ENCODE assay signal across 18 mouse cellular contexts in the genomic region with DNA sequence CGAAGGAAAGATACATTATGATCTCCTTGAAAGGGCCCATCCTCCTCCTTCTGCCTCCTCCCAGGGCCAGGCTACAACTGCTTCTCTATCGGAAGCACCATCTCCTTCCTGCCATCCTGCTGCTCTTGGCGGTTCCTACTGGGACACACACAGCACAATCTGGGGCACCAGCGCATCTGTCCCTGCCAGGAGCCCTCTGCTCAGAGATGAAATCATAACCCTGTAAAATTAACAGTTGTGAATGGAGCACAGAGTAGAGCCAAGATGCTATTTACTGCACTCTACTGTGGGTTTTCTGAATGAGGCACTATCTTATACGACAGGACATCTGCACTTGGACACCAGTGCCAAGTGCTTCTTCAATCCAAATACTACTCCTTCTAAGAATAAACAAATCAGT. TPM values are rescaled to one million over a fixed set of nuclear protein-coding genes. Genes with fewer than 3 reads are reported as not detected.
DNase-seq lines count a peak whose midpoint lies in the region; ATAC-seq and TF ChIP-seq lines count a peak whose summit lies in the region.
"Had no signal": no experiment of that assay in that cellular context is flagged by ENCODE, and none has a peak within 500 bp of the region (broad histone marks: within the 10 kb centered on the region; RNA-seq: fewer than 3 reads in every experiment).

No protein-coding gene starts in this region.

- H3K27me3 ChIP-seq in forebrain, embryonic 13.5 days: no peaks in the 10 kb centered on the region
- H3K27me3 ChIP-seq in forebrain, embryonic 11.5 days (ENCODE audit: control insufficient read depth, insufficient read depth, low read length): no peaks in the 10 kb centered on the region
- H3K27me3 ChIP-seq: CH12.LX; liver, embryonic 13.5 days had no signal

- no peak overlapping the region for H3K27ac ChIP-seq in forebrain, embryonic 13.5 days
- H3K27ac ChIP-seq in forebrain, embryonic 11.5 days (ENCODE audit: low read depth, low read length): no peak overlapping the region
- H3K27ac ChIP-seq in layer of hippocampus, adult 2 months: no peak overlapping the region
- H3K27ac ChIP-seq: embryonic facial prominence, embryonic 10.5 days; liver, embryonic 13.5 days had no signal

- ATAC-seq in forebrain, embryonic 13.5 days: peak; percentile 36; the same call in 1 of the 2 replicates
- ATAC-seq in forebrain, embryonic 11.5 days (replicated peaks; ENCODE audit: low FRiP score): no peak
- no peak for ATAC-seq in activated CD4-positive, CD25-positive, alpha-beta regulatory T cell, adult 4 months
- ATAC-seq: inflammation-experienced regulatory T-cells, adult 6 months; lung, postnatal 0 days had no signal

- no peaks in the 10 kb centered on the region for H3K4me1 ChIP-seq in forebrain, embryonic 13.5 days
- no peaks in the 10 kb centered on the region for H3K4me1 ChIP-seq in forebrain, embryonic 11.5 days (replicated peaks; ENCODE audit: control insufficient read depth, insufficient read depth, low read length)
- H3K4me1 ChIP-seq: embryonic facial prominence, embryonic 10.5 days; liver, embryonic 13.5 days had no signal

- no peak overlapping the region for H3K4me2 ChIP-seq in forebrain, embryonic 13.5 days
- no peak overlapping the region for H3K4me2 ChIP-seq in forebrain, embryonic 11.5 days (ENCODE audit: low read depth, low read length, severe bottlenecking)
- H3K4me2 ChIP-seq: liver, embryonic 13.5 days had no signal

- no peak for TF ChIP-seq CTCF in layer of hippocampus, adult 2 months (conservative IDR thresholded peaks at IDR 0.05)

- no peak for DNase-seq in forebrain, embryonic 11.5 days (ENCODE audit: low spot score)
- DNase-seq in layer of hippocampus, adult 9-11 months: peak; percentile 45
- DNase-seq in layer of hippocampus, adult 2 months (ENCODE audit: low spot score in 2 of 2): no peak
- DNase-seq in cerebellum, adult 11 months: peak; percentile 49
- DNase-seq in cerebellum, postnatal 25 days: peak; percentile 57 to 70
- DNase-seq in right cerebral cortex, postnatal 36 days (ENCODE audit: low spot score in 2 of 2): no peak
- DNase-seq: adrenal gland, postnatal 36 days; liver, embryonic 13.5 days; thymus, postnatal 4 days had no signal

- no peak overlapping the region for H3K4me3 ChIP-seq in forebrain, embryonic 13.5 days
- H3K4me3 ChIP-seq in forebrain, embryonic 11.5 days (ENCODE audit: low read depth, low read length): no peak overlapping the region
- H3K4me3 ChIP-seq in layer of hippocampus, adult 2 months: no peak overlapping the region
- H3K4me3 ChIP-seq: embryonic facial prominence, embryonic 10.5 days; erythroblast, embryonic 14.5 days; liver, embryonic 13.5 days had no signal

- H3K9ac ChIP-seq in forebrain, embryonic 13.5 days: no peak overlapping the region
- H3K9ac ChIP-seq in forebrain, embryonic 11.5 days (ENCODE audit: low read length): no peak overlapping the region
- H3K9ac ChIP-seq: liver, embryonic 13.5 days had no signal

- H3K36me3 ChIP-seq in forebrain, embryonic 13.5 days (ENCODE audit: poor library complexity, severe bottlenecking): peaks cover 6% of the 10 kb centered on the region; the same call in 1 of the 2 replicates
- H3K36me3 ChIP-seq in forebrain, embryonic 11.5 days (ENCODE audit: control insufficient read depth, insufficient read depth, low read length): no peaks in the 10 kb centered on the region
- H3K36me3 ChIP-seq: liver, embryonic 13.5 days had no signal

- WGBS in forebrain, embryonic 13.5 days: 79% methylated on average over 5 of the region's 5 CpGs
- 94% methylated on average over 5 of the region's 5 CpGs for whole genome bisulfite sequencing in forebrain, embryonic 11.5 days

- H3K9me3 ChIP-seq in forebrain, embryonic 13.5 days (replicated peaks): no peaks in the 10 kb centered on the region
- H3K9me3 ChIP-seq in forebrain, embryonic 11.5 days (ENCODE audit: control insufficient read depth, low read length): no peaks in the 10 kb centered on the region
- H3K9me3 ChIP-seq: embryonic facial prominence, embryonic 10.5 days; liver, embryonic 13.5 days had no signal

RNA-seq across cellular contexts. Expression of a gene that starts 46.0 kb away (rescaled TPM):
- polyA plus RNA-seq in forebrain, embryonic 13.5 days (2015; fragmentation: Nextera tagmentation; extraction: Ambion mirVana): 389 and 408 TPM in 2 replicates
- 106 and 111 TPM in 2 replicates for polyA plus RNA-seq in forebrain, embryonic 11.5 days (2014; fragmentation: Nextera tagmentation; extraction: Ambion mirVana)
- total RNA-seq in layer of hippocampus, adult 2 months (2021): 100 to 1,000 TPM; 198 to 210 TPM
- polyA plus RNA-seq in activated CD4-positive, CD25-positive, alpha-beta regulatory T cell, adult 4 months (2017; shearing (Covaris generic)): not detected
- total RNA-seq: CH12.LX; megakaryocyte-erythroid progenitor cell, adult 5-6 weeks; monocyte, adult 5-6 weeks had no signal
- polyA plus RNA-seq: inflammation-experienced regulatory T-cells, adult 6 months had no signal

Comparison
In these comparisons a context has a peak if more than half of its experiments do, and no peak if none do; other contexts are left out.
1. DNase-seq: peak in layer of hippocampus, adult 9-11 months (single experiment), cerebellum, adult 11 months (single experiment) and cerebellum, postnatal 25 days (2 of 2); none in forebrain, embryonic 11.5 days (single experiment), layer of hippocampus, adult 2 months (0 of 2) and right cerebral cortex, postnatal 36 days (0 of 2).
2. RNA of a gene that starts 46.0 kb away (polyA plus RNA-seq): 389 to 408 TPM in forebrain, embryonic 13.5 days and 106 to 111 TPM in forebrain, embryonic 11.5 days; not detected in activated CD4-positive, CD25-positive, alpha-beta regulatory T cell, adult 4 months; every median in the first group is over 100 times any median in the second.